ENCODE assay signal across 8 mouse cellular contexts in genomic region chr12:3833851-3834273, GRCm38 (mm10). TPM values are rescaled to one million over a fixed set of nuclear protein-coding genes. Genes with fewer than 3 reads are reported as not detected.
DNase-seq lines count a peak whose midpoint lies in the region; ATAC-seq and TF ChIP-seq lines count a peak whose summit lies in the region.

No protein-coding gene starts in this region.

- H3K9ac ChIP-seq in hindbrain, embryonic 15.5 days: no peak overlapping the region
- H3K9ac ChIP-seq in lung, embryonic 15.5 days: peak overlapping the region; percentile 33; the same call in 1 of the 2 replicates

- H3K9me3 ChIP-seq in hindbrain, embryonic 15.5 days: no peaks in the 10 kb centered on the region
- H3K9me3 ChIP-seq in lung, embryonic 15.5 days: no peaks in the 10 kb centered on the region

- H3K4me3 ChIP-seq in spleen, adult 2 months (ENCODE audit: extremely low read depth, insufficient read depth, insufficient read length): no peak overlapping the region
- H3K4me3 ChIP-seq in hindbrain, embryonic 15.5 days: 0 out of 2 replicates have a peak overlapping the region, but pooled peaks have one; percentile 5
- peak overlapping the region; percentile 18 for H3K4me3 ChIP-seq in lung, embryonic 15.5 days

- peaks cover 19% of the 10 kb centered on the region; the same call in 1 of the 2 replicates for H3K4me1 ChIP-seq in spleen, adult 2 months (ENCODE audit: control insufficient read depth, insufficient read depth, insufficient read length)
- peaks cover 35% of the 10 kb centered on the region for H3K4me1 ChIP-seq in hindbrain, embryonic 15.5 days (replicated peaks)
- peaks cover 42% of the 10 kb centered on the region for H3K4me1 ChIP-seq in lung, embryonic 15.5 days

- DNase-seq in spleen, adult 2 months (ENCODE audit: low read depth in 1 of 2, low spot score in 2 of 2): no peak
- no peak for DNase-seq in spleen, adult 12 weeks (ENCODE audit: low spot score)
- DNase-seq in gastrocnemius, postnatal 10 days: peak; percentile 68
- DNase-seq in layer of hippocampus, postnatal 25 days (ENCODE audit: extremely low spot score in 1 of 2, low spot score in 1 of 2): peak; percentile 58 to 63
- DNase-seq in ovary, postnatal 14 days (ENCODE audit: low spot score): peak; percentile 66

- peak; percentile 78 for ATAC-seq in hindbrain, embryonic 15.5 days (ENCODE audit: low FRiP score, low read depth)
- ATAC-seq in lung, embryonic 15.5 days (ENCODE audit: borderline replicate concordance, extremely low read depth, low FRiP score, low TSS enrichment): peak; percentile 87
- no peak for ATAC-seq in CD4-positive, CD25-positive, alpha-beta regulatory T cell, adult 4 months

- no peak for TF ChIP-seq CTCF in spleen, adult 2 months (IDR thresholded peaks at IDR 0.05; ENCODE audit: extremely low read depth, insufficient read depth, insufficient read length, insufficient replicate concordance)

- WGBS in spleen, adult 2 months: 11% methylated on average over 8 of the region's 8 CpGs
- WGBS in hindbrain, embryonic 15.5 days: 12% methylated on average over 8 of the region's 8 CpGs
- WGBS in lung, embryonic 15.5 days: 4% methylated on average over 8 of the region's 8 CpGs

- no peak for TF ChIP-seq POLR2A in spleen, adult 2 months (IDR thresholded peaks at IDR 0.05; ENCODE audit: low read depth, low read length)

- peak overlapping the region; percentile 90 for H3K27ac ChIP-seq in spleen, adult 2 months (ENCODE audit: insufficient read depth, low read length)
- H3K27ac ChIP-seq in hindbrain, embryonic 15.5 days (replicated peaks): peak overlapping the region; percentile 78
- peak overlapping the region; percentile 91 for H3K27ac ChIP-seq in lung, embryonic 15.5 days

- H3K36me3 ChIP-seq in spleen, adult 2 months (ENCODE audit: control insufficient read depth, insufficient read depth, low read length): peaks cover 11% of the 10 kb centered on the region; the same call in 1 of the 2 replicates
- peaks cover 23% of the 10 kb centered on the region for H3K36me3 ChIP-seq in hindbrain, embryonic 15.5 days
- H3K36me3 ChIP-seq in lung, embryonic 15.5 days: peaks cover 34% of the 10 kb centered on the region

- H3K27me3 ChIP-seq in spleen, adult 2 months (ENCODE audit: control insufficient read depth, insufficient read depth, low read length): no peaks in the 10 kb centered on the region
- no peaks in the 10 kb centered on the region for H3K27me3 ChIP-seq in hindbrain, embryonic 15.5 days
- H3K27me3 ChIP-seq in lung, embryonic 15.5 days: no peaks in the 10 kb centered on the region

- H3K4me2 ChIP-seq in hindbrain, embryonic 15.5 days: peak overlapping the region; percentile 42
- H3K4me2 ChIP-seq in lung, embryonic 15.5 days: peak overlapping the region; percentile 54

RNA-seq across cellular contexts. Expression of gene Dnmt3a, which starts 28.1 kb away (rescaled TPM):
- polyA plus RNA-seq in spleen, adult 2 months (2012; rRNA removed): 19.3 and 22.4 TPM in 2 replicates
- 100 to 1,000 TPM; 154 to 172 TPM for total RNA-seq in gastrocnemius, postnatal 10 days (2021)
- polyA plus RNA-seq in hindbrain, embryonic 15.5 days (2015; fragmentation: Nextera tagmentation; extraction: Ambion mirVana): 109 and 144 TPM in 2 replicates
- 100 to 1,000 TPM in 1 of 2 experiments, 10 to 100 TPM in 1; 91.4 to 116 TPM for total RNA-seq in layer of hippocampus, postnatal 25 days (2021)
- polyA plus RNA-seq in lung, embryonic 15.5 days (2015; fragmentation: Nextera tagmentation; extraction: Ambion mirVana): 144 and 151 TPM in 2 replicates
- polyA plus RNA-seq in CD4-positive, CD25-positive, alpha-beta regulatory T cell, adult 4 months (2017; shearing (Covaris generic)): 10 to 100 TPM; 27.3 to 27.4 TPM

Comparison
In these comparisons a context has a peak if more than half of its experiments do, and no peak if none do; other contexts are left out.
1. DNase-seq: peak in gastrocnemius, postnatal 10 days (single experiment), layer of hippocampus, postnatal 25 days (2 of 2) and ovary, postnatal 14 days (single experiment); none in spleen, adult 2 months (0 of 2) and spleen, adult 12 weeks (single experiment).
2. Peak in every context shown above with its lines, with median percentiles within 50 percentile points of each other: H3K27ac ChIP-seq.